Mouse (Mus musculus) embryonic facial prominence, embryonic 15.5 days (tissue): Measurements from ENCODE around the gene Grb2. TPM values are rescaled to one million over a fixed set of nuclear protein-coding genes. Genes with fewer than 3 reads are reported as not detected.
A peak's percentile ranks its signal among the peaks of the same experiment; 100 is the strongest.

Source experiments
- ATAC-seq: fragments of 200-750 bp; cut with Nextera tagmentation; 2 replicates; pipeline ENCODE4 v1.8.0; 2017; ENCODE audit warnings: low read depth, moderate TSS enrichment; ENCODE audit not compliant: insufficient number of reproducible peaks, low FRiP score, low TSS enrichment
- H3K27ac ChIP-seq: fragments of 300-500 bp; sonication (generic); replicated peaks from 2 replicates; pipeline ENCODE4 v1.5.1; 2015; ENCODE audit warnings: mild to moderate bottlenecking, inconsistent platforms
- H3K27me3 ChIP-seq: fragments of 300-500 bp; sonication (generic); 2 replicates; pipeline ENCODE4 v1.6.1; 2015; ENCODE audit warnings: inconsistent platforms
- H3K36me3 ChIP-seq: fragments of 300-500 bp; sonication (generic); 2 replicates; pipeline ENCODE4 v1.6.1; 2015; ENCODE audit warnings: mild to moderate bottlenecking, inconsistent platforms
- H3K4me1 ChIP-seq: fragments of 300-500 bp; sonication (generic); 2 replicates; pipeline ENCODE4 v1.6.1; 2015; ENCODE audit warnings: inconsistent platforms
- H3K4me2 ChIP-seq: fragments of 300-500 bp; sonication (generic); replicated peaks from 2 replicates; pipeline ENCODE4 v1.6.1; 2015; ENCODE audit warnings: mild to moderate bottlenecking, inconsistent platforms
- H3K4me3 ChIP-seq: fragments of 300-500 bp; sonication (generic); replicated peaks from 2 replicates; pipeline ENCODE4 v1.5.1; 2015; ENCODE audit warnings: mild to moderate bottlenecking, inconsistent platforms
- H3K9ac ChIP-seq: fragments of 300-500 bp; sonication (generic); 2 replicates; pipeline ENCODE4 v1.6.1; 2015; ENCODE audit warnings: inconsistent platforms
- H3K9me3 ChIP-seq: fragments of 300-500 bp; sonication (generic); replicated peaks from 2 replicates; pipeline ENCODE4 v1.6.1; 2016; ENCODE audit warnings: inconsistent platforms
- WGBS: fragments of 180-500 bp; shearing (Covaris S2); methylation state at CpG from one replicate; pipeline ENCODE4 v1.1.7; 2015; 5-methylcytosine and 5-hydroxymethylcytosine counted together
- polyA plus RNA-seq: library from polyadenylated mRNA; unstranded; fragments of >200 nt; fragmentation: Nextera tagmentation; extraction: Ambion mirVana; gene quantifications from 2 replicates; pipeline ENCODE4 v1.2.1, GENCODE M21; 2015

The Grb2 gene
- polyA plus RNA-seq, 1 experiment from 2014 or later: 94.9 TPM

- Histone ChIP-seq H3K4me2 (no peak overlapping the region), H3K4me3 (no peak overlapping the region), H3K27ac (no peak overlapping the region), H3K9me3 (no peaks in the 10 kb centered on the region), H3K9ac (no peak overlapping the region), H3K27me3 (no peaks in the 10 kb centered on the region), H3K36me3 (no peaks in the 10 kb centered on the region), H3K4me1 (0 out of 2 replicates have a peak, but pooled peaks cover 15% of the 10 kb centered on the region)
- ATAC-seq: no peak
- WGBS: 74% methylated on average over 7 of the region's 7 CpGs
Observed at GRCm38 (mm10) chr11:115672226-115672987, 36.0 kb downstream of the Grb2 start.

GRCm38 (mm10) chr11:115670451-115671050 lies 37.8 kb downstream of the Grb2 start:
- no peaks in the 10 kb centered on the region for H3K27me3 ChIP-seq
- no peaks in the 10 kb centered on the region for H3K9me3 ChIP-seq
- WGBS: 35% methylated on average over 5 of the region's 5 CpGs
- H3K4me1 ChIP-seq: 0 out of 2 replicates have a peak, but pooled peaks cover 15% of the 10 kb centered on the region
- ATAC-seq: no peak
- H3K4me2 ChIP-seq: no peak overlapping the region
- no peak overlapping the region for H3K27ac ChIP-seq
- H3K9ac ChIP-seq: no peak overlapping the region
- H3K4me3 ChIP-seq: no peak overlapping the region
- H3K36me3 ChIP-seq: no peaks in the 10 kb centered on the region

GRCm38 (mm10) chr11:115663676-115664335 lies 44.6 kb downstream of the Grb2 start:
- Histone ChIP-seq H3K4me2 (no peak overlapping the region), H3K27me3 (no peaks in the 10 kb centered on the region), H3K9me3 (no peaks in the 10 kb centered on the region), H3K9ac (no peak overlapping the region), H3K4me3 (no peak overlapping the region), H3K36me3 (no peaks in the 10 kb centered on the region), H3K27ac (0 out of 2 replicates have a peak overlapping the region, but pooled peaks have one; percentile 28), H3K4me1 (0 out of 2 replicates have a peak, but pooled peaks cover 4% of the 10 kb centered on the region)
- ATAC-seq: no peak
- WGBS: 60% methylated on average over 4 of the region's 4 CpGs

- Histone ChIP-seq H3K9ac (no peak overlapping the region), H3K36me3 (no peaks in the 10 kb centered on the region), H3K27ac (no peak overlapping the region), H3K27me3 (no peaks in the 10 kb centered on the region), H3K9me3 (no peaks in the 10 kb centered on the region), H3K4me3 (no peak overlapping the region), H3K4me2 (no peak overlapping the region), H3K4me1 (0 out of 2 replicates have a peak, but pooled peaks cover 4% of the 10 kb centered on the region)
- WGBS: 92% methylated on average over 4 of the region's 4 CpGs
- no peak for ATAC-seq
Observed at GRCm38 (mm10) chr11:115660376-115660775, 48.0 kb downstream of the Grb2 start.

- H3K27ac ChIP-seq: no peak overlapping the region
- no peaks in the 10 kb centered on the region for H3K27me3 ChIP-seq
- peaks cover 5% of the 10 kb centered on the region; the same call in 1 of the 2 replicates for H3K36me3 ChIP-seq
- no peaks in the 10 kb centered on the region for H3K4me1 ChIP-seq
- no peaks in the 10 kb centered on the region for H3K9me3 ChIP-seq
- 87% methylated on average over 6 of the region's 6 CpGs for WGBS
- no peak overlapping the region for H3K9ac ChIP-seq
- no peak for ATAC-seq
- no peak overlapping the region for H3K4me3 ChIP-seq
- H3K4me2 ChIP-seq: no peak overlapping the region
Observed at GRCm38 (mm10) chr11:115658521-115658920, 49.9 kb downstream of the Grb2 start.

GRCm38 (mm10) chr11:115654128-115654527 lies 54.3 kb downstream of the Grb2 start:
- peaks cover 5% of the 10 kb centered on the region; the same call in 1 of the 2 replicates for H3K36me3 ChIP-seq
- WGBS: 70% methylated on average over 2 of the region's 2 CpGs
- H3K4me2 ChIP-seq: no peak overlapping the region

GRCm38 (mm10) chr11:115653194-115653593 lies 55.2 kb downstream of the Grb2 start:
- ATAC-seq: peak; percentile 47; the same call in 1 of the 2 replicates
- Histone ChIP-seq H3K9me3 (no peaks in the 10 kb centered on the region), H3K9ac (no peak overlapping the region), H3K4me1 (no peaks in the 10 kb centered on the region), H3K4me3 (no peak overlapping the region), H3K27me3 (no peaks in the 10 kb centered on the region), H3K27ac (no peak overlapping the region; the same call in 1 of the 2 replicates), H3K4me2 (no peak overlapping the region), H3K36me3 (peaks cover 12% of the 10 kb centered on the region; the same call in 1 of the 2 replicates)
- WGBS: 74% methylated on average over 3 of the region's 3 CpGs

More at GRCm38 (mm10) chr11:115654128-115654527, 54.3 kb downstream of the Grb2 start:
- H3K27ac ChIP-seq: no peak overlapping the region
- no peaks in the 10 kb centered on the region for H3K4me1 ChIP-seq
- no peaks in the 10 kb centered on the region for H3K9me3 ChIP-seq
- no peaks in the 10 kb centered on the region for H3K27me3 ChIP-seq
- no peak for ATAC-seq
- no peak overlapping the region for H3K4me3 ChIP-seq
- H3K9ac ChIP-seq: no peak overlapping the region

- Histone ChIP-seq H3K36me3 (peaks cover 14% of the 10 kb centered on the region; the same call in 1 of the 2 replicates), H3K9ac (no peak overlapping the region), H3K27ac (no peak overlapping the region), H3K9me3 (no peaks in the 10 kb centered on the region), H3K4me2 (no peak overlapping the region), H3K27me3 (no peaks in the 10 kb centered on the region), H3K4me3 (no peak overlapping the region), H3K4me1 (peaks cover 4% of the 10 kb centered on the region; the same call in 1 of the 2 replicates)
- no peak for ATAC-seq
- WGBS: 84% methylated on average over 3 of the region's 3 CpGs
Observed at GRCm38 (mm10) chr11:115651680-115652079, 56.7 kb downstream of the Grb2 start.

GRCm38 (mm10) chr11:115649706-115650105 lies 58.7 kb downstream of the Grb2 start:
- no peak overlapping the region for H3K4me2 ChIP-seq
- ATAC-seq: no peak
- H3K4me3 ChIP-seq: no peak overlapping the region
- H3K9me3 ChIP-seq: no peaks in the 10 kb centered on the region
- H3K4me1 ChIP-seq: peaks cover 4% of the 10 kb centered on the region; the same call in 1 of the 2 replicates
- H3K36me3 ChIP-seq: peaks cover 16% of the 10 kb centered on the region
- WGBS: 51% methylated on average over 10 of the region's 10 CpGs
- no peak overlapping the region for H3K9ac ChIP-seq
- no peak overlapping the region for H3K27ac ChIP-seq
- no peaks in the 10 kb centered on the region for H3K27me3 ChIP-seq

- WGBS: 42% methylated on average over 6 of the region's 6 CpGs
- Histone ChIP-seq H3K4me3 (no peak overlapping the region), H3K9ac (no peak overlapping the region), H3K4me2 (no peak overlapping the region), H3K9me3 (no peaks in the 10 kb centered on the region), H3K27ac (no peak overlapping the region), H3K27me3 (no peaks in the 10 kb centered on the region), H3K4me1 (peaks cover 4% of the 10 kb centered on the region; the same call in 1 of the 2 replicates), H3K36me3 (peaks cover 29% of the 10 kb centered on the region)
- no peak for ATAC-seq
Observed at GRCm38 (mm10) chr11:115647459-115647858, 60.9 kb downstream of the Grb2 start.

GRCm38 (mm10) chr11:115646439-115646838 lies 62.0 kb downstream of the Grb2 start:
- WGBS: 89% methylated on average over 9 of the region's 9 CpGs
- Histone ChIP-seq H3K9ac (no peak overlapping the region), H3K4me2 (no peak overlapping the region), H3K36me3 (peaks cover 29% of the 10 kb centered on the region), H3K9me3 (no peaks in the 10 kb centered on the region), H3K27me3 (no peaks in the 10 kb centered on the region), H3K4me3 (no peak overlapping the region), H3K27ac (no peak overlapping the region), H3K4me1 (peaks cover 4% of the 10 kb centered on the region; the same call in 1 of the 2 replicates)
- no peak for ATAC-seq
